Mouse (Mus musculus) heart, adult 2 months (tissue): ENCODE results near the gene Chchd2. TPM values are rescaled to one million over a fixed set of nuclear protein-coding genes. Genes with fewer than 3 reads are reported as not detected.

Experiments
- DNase-seq, 2 experiments: peaks; one replicate each; pipeline ENCODE4 v3.0.0; 2021
- H3K27ac ChIP-seq: fragments of 200-600 bp; 2 replicates; pipeline ENCODE4 v1.8.1; 2022
- H3K27me3 ChIP-seq: fragments of 200-500 bp; 2 replicates; pipeline ENCODE4 v1.6.1; 2012; ENCODE audit warnings: mild to moderate bottlenecking, low read length, inconsistent platforms, mixed read lengths; ENCODE audit not compliant: control insufficient read depth, insufficient read depth
- H3K36me3 ChIP-seq: fragments of 200-500 bp; 2 replicates; pipeline ENCODE4 v1.6.1; 2012; ENCODE audit warnings: low read length, inconsistent platforms; ENCODE audit not compliant: control insufficient read depth, insufficient read depth
- H3K4me1 ChIP-seq: fragments of 200-500 bp; 2 replicates; pipeline ENCODE4 v1.6.1; 2011; ENCODE audit warnings: low read length; ENCODE audit not compliant: control insufficient read depth, insufficient read depth
- H3K4me3 ChIP-seq: fragments of 200-600 bp; 2 replicates; pipeline ENCODE4 v1.8.1; 2022
- H3K79me2 ChIP-seq: fragments of 200-500 bp; replicated peaks from 2 replicates; pipeline ENCODE4 v1.6.1; 2012; ENCODE audit warnings: mild to moderate bottlenecking, inconsistent platforms, low read length, moderate library complexity, mixed read lengths; ENCODE audit not compliant: control insufficient read depth, insufficient read depth
- H3K9ac ChIP-seq: fragments of 200-500 bp; 2 replicates; pipeline ENCODE4 v1.6.1; 2012; ENCODE audit warnings: low read depth, mild to moderate bottlenecking, control low read depth, inconsistent platforms, low read length, mixed read lengths
- CTCF ChIP-seq: fragments of 200-600 bp; IDR thresholded peaks from 2 replicates; pipeline ENCODE4 v1.8.1; 2022; ENCODE audit warnings: antibody characterized with exemption, mild to moderate bottlenecking, moderate library complexity
- EP300 ChIP-seq: fragments of 200-500 bp; IDR thresholded peaks from 2 replicates; pipeline ENCODE4 v1.6.1; 2011; ENCODE audit warnings: low read depth, low read length, control low read depth; ENCODE audit not compliant: insufficient read depth
- POLR2A ChIP-seq: fragments of 200-500 bp; IDR thresholded peaks from 2 replicates; pipeline ENCODE4 v1.6.1; 2011; ENCODE audit warnings: mild to moderate bottlenecking, low read depth, low read length, control low read depth; ENCODE audit not compliant: insufficient read depth
- WGBS: fragments of 180-500 bp; shearing (Covaris S2); methylation state at CpG from one replicate; pipeline ENCODE4 v1.1.7; 2018; 5-methylcytosine and 5-hydroxymethylcytosine counted together
- intact Hi-C: fragments of 180-260 bp; cut with DNase I; formaldehyde crosslinking; loops from one replicate; pipeline ENCODE4 v1.15.1; 2025
- polyA plus RNA-seq: library from polyadenylated mRNA; depleted of rRNA; stranded (reverse); fragments of >200 nt; gene quantifications from 2 replicates; pipeline ENCODE4 v1.2.3, GENCODE M21; 2012; rRNA removed
- total RNA-seq, 2 experiments: library from RNA; stranded (reverse); gene quantifications; 2 replicates each; pipeline ENCODE4 v1.2.3; 2021

Gene Chchd2
- total and polyA plus RNA-seq, 3 experiments: 988 to 1,153 (median 1,016) TPM

- Histone ChIP-seq H3K27me3 (no peaks in the 10 kb centered on the region), H3K4me3 (no peak overlapping the region), H3K79me2 (no peaks in the 10 kb centered on the region), H3K9ac (no peak overlapping the region), H3K27ac (no peak overlapping the region), H3K36me3 (no peaks in the 10 kb centered on the region), H3K4me1 (no peaks in the 10 kb centered on the region)
- TF ChIP-seq POLR2A: no peak
- TF ChIP-seq EP300: no peak
- no peak for TF ChIP-seq CTCF
- WGBS: 53% methylated on average over 5 of the region's 5 CpGs
- no peak for DNase-seq
- intact Hi-C loops: no loop called here
Observed at GRCm38 (mm10) chr5:129855163-129855562, 32.1 kb downstream of the Chchd2 start.

GRCm38 (mm10) chr5:129847558-129847820, 39.8 kb downstream of the Chchd2 start:
- no peak for TF ChIP-seq CTCF
- no peak for TF ChIP-seq EP300
- no peak for TF ChIP-seq POLR2A
- peak overlapping the region; percentile 71 for H3K4me3 ChIP-seq
- WGBS: 33% methylated on average over 8 of the region's 8 CpGs
- H3K36me3 ChIP-seq: peaks cover 7% of the 10 kb centered on the region
- H3K79me2 ChIP-seq: no peaks in the 10 kb centered on the region
- H3K9ac ChIP-seq: 0 out of 2 replicates have a peak overlapping the region, but pooled peaks have one; percentile 25
- intact Hi-C loops: no loop called here
- DNase-seq: no peak
- H3K27me3 ChIP-seq: no peaks in the 10 kb centered on the region
- H3K4me1 ChIP-seq: peaks cover 2% of the 10 kb centered on the region
- H3K27ac ChIP-seq: no peak overlapping the region; the same call in 1 of the 2 replicates

GRCm38 (mm10) chr5:129846752-129847557, 40.3 kb downstream of the Chchd2 start, which contains the start of gene Sumf2:
Gene Sumf2, plus strand, starts transcription at chr5:129846986.
- peaks cover 7% of the 10 kb centered on the region for H3K36me3 ChIP-seq
- peak within 1 kb of the TSS; percentile 83 for H3K9ac ChIP-seq
- intact Hi-C loops: no loop called here
- 5% methylated on average over 22 of the region's 22 CpGs for WGBS
- peak; percentile 84 for TF ChIP-seq EP300
- TF ChIP-seq POLR2A: peak; percentile 97
- TF ChIP-seq CTCF: peak; percentile 33
- H3K4me3 ChIP-seq: peak within 1 kb of the TSS; percentile 71
- no peaks in the 10 kb centered on the region for H3K79me2 ChIP-seq
- no peaks in the 10 kb centered on the region for H3K27me3 ChIP-seq
- H3K27ac ChIP-seq: peak within 1 kb of the TSS; percentile 68
- peaks cover 2% of the 10 kb centered on the region for H3K4me1 ChIP-seq
- DNase-seq: peak; percentile 96 to 97

GRCm38 (mm10) chr5:129844848-129845247, 42.4 kb downstream of the Chchd2 start:
- DNase-seq: no peak
- no peak overlapping the region for H3K4me3 ChIP-seq
- H3K79me2 ChIP-seq: no peaks in the 10 kb centered on the region
- H3K36me3 ChIP-seq: peaks cover 7% of the 10 kb centered on the region
- H3K27me3 ChIP-seq: no peaks in the 10 kb centered on the region
- WGBS: 90% methylated on average over 5 of the region's 5 CpGs
- H3K27ac ChIP-seq: no peak overlapping the region
- no peak overlapping the region for H3K9ac ChIP-seq
- intact Hi-C loops: no loop called here
- peaks cover 2% of the 10 kb centered on the region for H3K4me1 ChIP-seq
- TF ChIP-seq POLR2A (no peak), EP300 (no peak), CTCF (no peak)

Other genes starting within 250 kb of the Chchd2 start
- 1 to 10 TPM; 2.5 to 3.1 TPM for gene Zfp11, start 217.4 kb downstream of the Chchd2 start, total RNA-seq
- 1.7 and 4.0 TPM in 2 replicates for gene Zfp11, start 217.4 kb downstream of the Chchd2 start, polyA plus RNA-seq
- gene Sept14, start 179.0 kb downstream of the Chchd2 start, total RNA-seq: not detected
- not detected in 2 replicates for gene Sept14, start 179.0 kb downstream of the Chchd2 start, polyA plus RNA-seq
- 10 to 100 TPM; 76.8 to 86.4 TPM for gene Mrps17, start 172.0 kb downstream of the Chchd2 start, total RNA-seq
- gene Mrps17, start 172.0 kb downstream of the Chchd2 start, polyA plus RNA-seq: 107 and 130 TPM in 2 replicates
- 100 to 1,000 TPM; 785 to 948 TPM for gene Nipsnap2, start 162.4 kb downstream of the Chchd2 start, total RNA-seq
- gene Nipsnap2, start 162.4 kb downstream of the Chchd2 start, polyA plus RNA-seq: 462 and 670 TPM in 2 replicates
- gene Psph, start 100.0 kb downstream of the Chchd2 start, total RNA-seq: 1 to 10 TPM; 6.0 to 8.7 TPM
- 7.7 and 11.4 TPM in 2 replicates for gene Psph, start 100.0 kb downstream of the Chchd2 start, polyA plus RNA-seq
- gene Sumf2, start 40.5 kb downstream of the Chchd2 start, total RNA-seq: 10 to 100 TPM in 1 of 2 experiments, 1 to 10 TPM in 1; 9.1 to 10.9 TPM
- gene Sumf2, start 40.5 kb downstream of the Chchd2 start, polyA plus RNA-seq: 6.2 and 7.0 TPM in 2 replicates
- under 1 TPM; 0.26 to 0.55 TPM for gene Zbed5, start 8.3 kb upstream of the Chchd2 start, total RNA-seq
- 0.33 and 0.85 TPM in 2 replicates for gene Zbed5, start 8.3 kb upstream of the Chchd2 start, polyA plus RNA-seq
- gene Phkg1, start 11.1 kb upstream of the Chchd2 start, total RNA-seq: 10 to 100 TPM; 15.5 to 16.8 TPM
- 39.8 and 69.6 TPM in 2 replicates for gene Phkg1, start 11.1 kb upstream of the Chchd2 start, polyA plus RNA-seq
- 1 to 10 TPM in 1 of 2 experiments, under 1 TPM in 1; 0.44 to 1.5 TPM for gene Nupr1l, start 21.1 kb upstream of the Chchd2 start, total RNA-seq
- gene Nupr1l, start 21.1 kb upstream of the Chchd2 start, polyA plus RNA-seq: 1.7 and 2.0 TPM in 2 replicates
- gene Vkorc1l1, start 54.5 kb upstream of the Chchd2 start, total RNA-seq: 10 to 100 TPM; 14.3 to 17.9 TPM
- gene Vkorc1l1, start 54.5 kb upstream of the Chchd2 start, polyA plus RNA-seq: 12.4 and 18.3 TPM in 2 replicates
- gene Gusb, start 115.6 kb upstream of the Chchd2 start, total RNA-seq: 10 to 100 TPM; 12.8 to 13.0 TPM
- gene Gusb, start 115.6 kb upstream of the Chchd2 start, polyA plus RNA-seq: 17.9 and 25.3 TPM in 2 replicates
- gene Asl, start 141.8 kb upstream of the Chchd2 start, total RNA-seq: 1 to 10 TPM; 3.2 to 4.6 TPM
- gene Asl, start 141.8 kb upstream of the Chchd2 start, polyA plus RNA-seq: 5.9 and 6.5 TPM in 2 replicates
- 10 to 100 TPM in 1 of 2 experiments, 1 to 10 TPM in 1; 9.3 to 11.2 TPM for gene Crcp, start 141.8 kb upstream of the Chchd2 start, total RNA-seq
- gene Crcp, start 141.8 kb upstream of the Chchd2 start, polyA plus RNA-seq: 9.5 and 10.3 TPM in 2 replicates
- gene Tpst1, start 185.9 kb upstream of the Chchd2 start, total RNA-seq: 1 to 10 TPM; 7.4 to 9.4 TPM
- gene Tpst1, start 185.9 kb upstream of the Chchd2 start, polyA plus RNA-seq: 10.1 and 12.6 TPM in 2 replicates